Mouse (Mus musculus): ENCODE data around the gene Bag6.

Bag6 gene

DNA sequence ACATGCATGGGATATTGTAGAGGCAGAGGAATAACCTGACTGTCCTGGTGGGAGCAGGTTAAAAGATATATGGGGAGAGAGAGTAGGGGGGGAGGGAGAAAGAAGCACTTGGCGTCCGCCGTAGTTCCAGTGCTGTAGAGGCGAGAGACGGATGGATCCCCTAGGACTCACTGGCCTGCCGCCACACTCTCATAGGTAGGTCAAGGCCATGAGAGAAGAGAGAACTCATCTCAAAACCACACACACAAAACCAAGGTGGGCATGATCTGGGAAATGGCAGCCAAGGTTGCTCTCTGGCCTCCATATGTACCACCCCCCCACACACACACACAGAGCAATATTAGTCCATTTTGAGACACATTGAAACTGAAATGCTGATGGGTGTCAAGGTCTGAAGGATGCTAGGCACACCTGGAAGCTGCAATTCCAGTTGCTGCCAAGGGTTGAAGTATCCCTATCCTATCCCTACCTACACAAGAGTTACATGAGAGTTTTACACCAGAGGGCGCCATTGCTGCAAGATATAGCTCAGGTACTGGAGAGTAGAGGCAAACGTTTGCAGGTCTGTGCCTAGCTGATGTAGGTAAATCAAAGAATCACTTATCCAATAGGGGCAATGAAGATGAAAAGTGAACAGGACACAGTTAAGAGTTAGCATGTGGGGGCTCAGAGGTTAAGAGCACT, 31.5 kb downstream of the Bag6 start:
- peak; percentile 61 to 67 for DNase-seq (ENCODE audit: low spot score in 2 of 2)

DNA sequence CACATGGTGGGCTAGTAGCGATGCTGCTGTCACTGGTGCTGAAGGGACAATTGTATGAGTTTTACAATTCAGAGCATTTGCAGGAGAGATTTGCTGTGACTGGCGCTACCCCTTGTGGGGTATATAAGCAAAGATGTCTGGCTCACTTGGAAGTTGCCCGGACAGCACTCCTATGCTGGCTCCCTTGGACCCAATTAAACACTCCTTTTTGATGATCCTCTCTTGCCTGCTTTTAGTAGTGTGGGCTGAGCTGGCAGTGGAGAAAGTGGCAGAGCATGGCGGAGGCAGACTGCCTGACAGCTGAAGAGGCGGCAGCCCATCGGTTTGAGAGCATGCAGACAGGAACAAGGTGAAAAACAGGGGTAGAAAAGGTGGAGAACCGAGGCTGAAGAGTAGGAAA, 32.8 kb downstream of the Bag6 start:
- no peak for DNase-seq (ENCODE audit: low spot score in 2 of 2)

DNA sequence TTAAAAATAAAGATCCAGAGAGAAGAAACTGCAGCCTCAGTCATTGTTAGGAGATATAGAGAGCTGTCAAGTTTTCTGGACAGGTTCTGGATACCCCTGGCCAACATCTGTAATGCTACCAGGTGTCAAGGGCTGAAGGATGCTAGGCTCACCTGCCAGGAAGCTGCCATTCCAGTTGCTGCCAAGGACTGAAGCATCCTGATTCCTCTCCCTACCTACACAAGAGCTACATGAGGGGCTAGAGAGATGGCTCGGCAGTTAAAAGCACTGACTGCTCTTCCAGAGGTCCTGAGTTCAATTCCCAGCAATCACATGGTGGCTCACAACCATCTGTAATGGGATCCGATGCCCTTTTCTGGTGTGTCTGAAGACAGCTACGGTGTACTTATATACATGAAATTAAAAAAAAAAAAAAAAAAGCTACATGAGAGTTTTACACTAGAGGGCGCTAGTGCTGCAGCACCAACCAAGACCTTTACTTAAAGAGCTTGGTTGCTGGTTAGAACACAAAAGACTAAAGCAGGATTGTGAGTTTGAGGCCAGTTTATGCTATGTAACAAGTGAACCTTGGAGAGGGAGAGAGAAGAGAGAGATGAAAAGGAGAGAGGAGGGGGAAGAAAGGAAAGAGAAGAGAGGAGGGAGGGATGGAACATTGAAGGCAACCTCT, 33.7 kb downstream of the Bag6 start:
- DNase-seq (ENCODE audit: low spot score in 2 of 2) = no peak

DNA sequence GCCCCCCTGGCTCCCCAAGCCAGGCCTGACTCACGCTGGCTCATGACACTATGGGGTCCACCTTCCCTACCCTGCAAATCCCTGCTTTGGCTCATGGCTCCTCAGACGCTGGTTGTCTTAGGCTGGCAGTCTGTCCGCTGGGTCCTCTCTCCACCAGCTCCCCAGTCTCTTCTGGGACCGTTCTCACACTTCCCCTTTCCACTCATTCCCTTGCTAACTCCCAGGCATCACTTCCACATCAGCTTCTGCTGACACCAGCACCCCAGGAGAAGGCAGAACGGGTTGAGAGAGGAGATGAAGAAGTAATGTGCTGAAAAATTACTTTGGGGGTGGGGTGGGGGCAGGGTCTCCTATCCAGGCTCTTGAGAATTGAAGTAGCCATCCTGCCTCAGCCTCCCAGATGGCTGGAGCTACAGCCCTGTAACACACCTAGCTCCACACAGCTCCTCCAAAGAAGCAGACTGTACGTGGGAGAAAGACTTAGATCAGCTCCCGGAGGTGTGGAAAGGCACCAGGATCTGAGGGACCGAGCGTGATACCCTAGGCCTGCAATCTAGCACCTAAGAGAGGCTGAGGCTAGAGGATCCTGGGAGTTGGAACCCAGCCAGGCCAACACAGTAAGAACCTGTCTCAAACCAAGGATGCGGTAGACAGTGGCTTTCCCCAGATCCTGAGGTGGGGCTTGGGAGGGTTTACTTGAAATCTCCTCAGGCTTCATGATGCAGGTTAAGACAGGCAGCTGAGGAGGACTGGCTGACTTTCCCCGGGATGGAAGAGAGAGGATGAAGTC, 37.7 kb downstream of the Bag6 start:
- DNase-seq (ENCODE audit: low spot score in 2 of 2) = no peak

DNA sequence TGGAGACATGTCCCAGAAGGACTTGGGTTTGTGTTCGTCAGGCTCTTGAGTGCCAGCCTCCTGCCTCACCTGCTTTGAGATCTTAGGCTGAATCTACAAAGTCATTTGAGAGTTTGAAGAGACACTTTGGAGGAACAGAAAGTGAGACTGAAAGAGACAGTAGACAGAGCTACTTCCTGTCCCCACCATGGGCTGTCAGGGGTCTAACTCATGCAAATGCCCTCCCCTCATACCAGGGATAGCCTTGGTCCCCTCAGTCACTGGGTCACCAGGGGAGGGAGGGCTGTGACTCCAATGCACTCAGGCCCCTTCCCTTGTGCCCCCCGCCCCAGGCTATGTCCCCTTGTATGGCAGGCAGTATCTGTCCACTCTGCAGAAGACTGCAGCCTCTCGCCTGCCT, 38.4 kb downstream of the Bag6 start:
- DNase-seq (ENCODE audit: low spot score in 2 of 2) = no peak

- no peak for DNase-seq (ENCODE audit: low spot score in 2 of 2)
Observed at GRCm38 (mm10) chr17:35174201-35174977, 39.4 kb downstream of the Bag6 start.

GRCm38 (mm10) chr17:35175382-35175781, 40.4 kb downstream of the Bag6 start:
- no peak for DNase-seq (ENCODE audit: low spot score in 2 of 2)

- DNase-seq (ENCODE audit: low spot score in 2 of 2) = no peak
Observed at GRCm38 (mm10) chr17:35175968-35176367, 41.0 kb downstream of the Bag6 start, which contains the start of gene Aif1. TSS of gene Aif1 (minus strand) at chr17:35176068.

- DNase-seq (ENCODE audit: low spot score in 2 of 2) = no peak
Observed at GRCm38 (mm10) chr17:35178528-35178927, 43.5 kb downstream of the Bag6 start.

DNA sequence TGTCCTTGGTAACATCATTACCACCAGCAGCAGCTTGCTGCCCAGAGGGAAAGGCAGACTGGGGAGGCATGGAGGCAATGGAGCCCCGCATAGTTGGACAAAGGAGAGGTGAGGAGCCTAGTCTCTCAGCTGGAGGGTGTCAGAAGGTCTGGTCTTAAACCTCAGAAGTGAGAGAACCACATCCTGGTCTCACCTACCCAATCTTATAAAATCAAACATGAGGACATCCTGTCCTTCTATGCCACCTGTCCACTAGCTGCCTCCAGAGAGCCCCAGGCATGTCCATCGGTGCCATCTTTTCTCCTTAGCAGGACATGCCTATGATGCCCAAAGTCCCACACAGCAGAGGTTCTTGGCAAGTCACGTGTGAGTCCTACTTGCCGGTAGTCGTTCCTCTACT, 45.1 kb downstream of the Bag6 start:
- DNase-seq (ENCODE audit: low spot score in 2 of 2) = no peak

DNA sequence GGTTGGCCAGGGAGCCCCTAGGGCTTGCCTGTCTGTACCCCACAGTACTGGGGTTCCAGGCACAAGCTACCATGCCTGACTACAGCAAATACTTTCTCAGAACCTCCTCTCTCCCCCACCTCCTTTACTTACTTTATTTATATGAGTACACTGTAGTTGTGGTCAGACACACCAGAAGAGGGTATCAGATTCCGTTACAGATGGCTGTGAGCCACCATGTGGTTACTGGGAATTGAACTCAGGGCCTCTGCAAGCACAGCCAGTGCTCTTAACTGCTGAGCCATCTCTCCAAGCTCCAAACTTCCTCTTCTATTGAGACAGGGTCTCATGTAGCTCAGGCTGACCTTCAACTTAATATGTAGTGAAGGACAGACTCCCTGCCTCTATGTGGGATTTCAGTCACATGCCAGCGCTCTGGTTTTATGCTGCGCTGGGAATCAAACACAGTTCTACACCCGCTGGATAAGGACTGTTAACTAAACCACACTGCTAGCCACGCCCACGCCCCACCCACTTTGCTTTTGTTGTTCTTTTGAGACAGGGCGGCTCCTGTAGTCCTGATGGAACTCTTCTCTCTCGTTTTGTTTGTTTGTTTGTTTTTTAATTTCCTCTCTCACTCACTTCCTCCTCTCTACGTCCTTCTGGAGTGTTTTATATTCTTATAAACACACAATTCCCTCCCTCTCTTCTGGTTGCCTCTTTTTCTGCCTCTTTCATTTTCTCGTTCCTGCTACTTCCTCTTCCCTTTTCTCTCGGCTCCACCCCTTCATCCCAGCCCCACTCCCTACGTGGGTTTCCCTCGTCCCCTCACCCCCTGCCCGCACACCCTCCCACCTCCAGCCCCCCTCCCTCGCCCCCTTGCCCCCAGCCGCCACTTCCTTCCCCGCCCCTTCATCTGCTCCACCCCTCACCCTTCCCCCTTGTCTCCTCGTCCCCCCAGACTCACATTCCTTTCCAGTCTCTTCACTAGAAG, 50.9 kb downstream of the Bag6 start:
- no peak for DNase-seq (ENCODE audit: low spot score in 2 of 2)

- DNase-seq (ENCODE audit: low spot score in 2 of 2) = no peak
Observed at GRCm38 (mm10) chr17:35186681-35187080, 51.7 kb downstream of the Bag6 start.

- no peak for DNase-seq (ENCODE audit: low spot score in 2 of 2)
Observed at GRCm38 (mm10) chr17:35187345-35187744, 52.4 kb downstream of the Bag6 start.

- no peak for DNase-seq (ENCODE audit: low spot score in 2 of 2)
Observed at GRCm38 (mm10) chr17:35187959-35188610, 53.1 kb downstream of the Bag6 start, which contains the start of gene Lst1. TSS of gene Lst1 (minus strand) at chr17:35188439.

GRCm38 (mm10) chr17:35189186-35189585, 54.2 kb downstream of the Bag6 start:
- DNase-seq (ENCODE audit: low spot score in 2 of 2) = no peak

DNA sequence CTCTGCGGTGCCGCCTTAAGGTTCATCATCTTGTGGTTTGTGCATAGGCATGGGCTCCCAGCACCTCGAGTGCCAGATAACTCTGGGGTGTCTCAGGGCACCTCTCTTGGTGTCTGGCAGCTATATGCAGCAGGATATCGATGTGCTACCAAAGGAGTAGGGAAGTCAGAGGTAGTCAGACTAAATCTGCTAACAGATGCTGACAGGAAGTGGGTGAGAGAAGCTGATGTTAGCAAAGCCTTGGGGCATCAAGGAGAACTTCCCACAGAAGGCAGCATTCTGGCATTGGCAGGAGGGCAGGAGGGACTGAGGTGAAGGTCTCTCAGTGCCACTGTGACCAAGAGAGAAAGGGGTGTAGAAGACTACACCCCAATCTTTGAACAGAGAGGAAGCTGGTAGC, 55.1 kb downstream of the Bag6 start:
- DNase-seq (ENCODE audit: low spot score in 2 of 2) = no peak

DNA sequence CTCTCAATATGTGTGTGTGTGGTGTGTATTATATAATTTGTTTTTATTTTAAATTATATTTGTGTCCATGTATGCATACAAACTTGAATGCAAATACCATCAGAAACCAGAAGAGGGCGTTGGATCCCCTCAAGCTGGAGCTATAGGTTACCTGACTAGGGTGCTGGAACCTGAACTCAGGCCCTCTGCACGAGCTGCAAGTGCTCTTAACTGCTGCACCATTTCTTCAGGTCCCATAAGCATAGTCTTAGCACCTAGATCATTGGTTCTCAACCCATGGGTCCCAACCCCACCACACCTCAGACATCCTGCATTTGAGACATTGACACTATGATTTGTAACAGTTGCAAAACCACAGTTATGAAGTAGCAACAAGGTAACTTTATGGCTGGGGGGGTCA, 56.7 kb downstream of the Bag6 start:
- DNase-seq (ENCODE audit: low spot score in 2 of 2) = no peak

DNA sequence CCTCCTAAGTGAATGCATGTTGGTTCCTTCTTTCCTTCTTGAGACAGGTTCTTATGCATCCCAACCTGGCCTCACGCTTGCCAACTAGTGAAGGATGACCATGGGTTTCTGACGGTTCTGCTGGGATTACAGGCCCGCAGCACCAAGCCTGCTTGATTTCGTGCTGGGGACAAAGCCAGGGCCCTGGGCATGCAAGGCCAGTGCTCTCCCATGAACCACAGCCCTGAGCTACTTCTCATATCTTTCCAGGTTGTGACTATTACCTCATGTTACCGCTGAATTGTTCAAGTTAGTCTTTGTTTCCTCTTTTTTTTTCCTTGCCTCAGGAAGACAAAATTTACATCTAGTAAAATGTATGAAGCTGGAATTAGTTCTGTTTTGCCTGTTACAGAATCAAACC, 57.9 kb downstream of the Bag6 start:
- DNase-seq (ENCODE audit: low spot score in 2 of 2) = no peak

GRCm38 (mm10) chr17:35193881-35194843, 59.2 kb downstream of the Bag6 start, which contains the start of gene Ltb:
TSS of gene Ltb (plus strand) at chr17:35194439.
- DNase-seq (ENCODE audit: low spot score in 2 of 2) = no peak

Measured in frontal cortex, postnatal 10 days (tissue).